Mouse (Mus musculus) liver, embryonic 16.5 days (tissue): Measurements from ENCODE around the gene Syt6. TPM values are rescaled to one million over a fixed set of nuclear protein-coding genes. Genes with fewer than 3 reads are reported as not detected.

ENCODE experiments used
- ATAC-seq: fragments of 200-750 bp; cut with Nextera tagmentation; 2 replicates; pipeline ENCODE4 v1.8.0; 2017; ENCODE audit warnings: low read depth, mild to moderate bottlenecking, moderate number of reproducible peaks, moderate library complexity
- H3K27ac ChIP-seq: fragments of 300-500 bp; sonication (generic); 2 replicates; pipeline ENCODE4 v1.5.1; 2014; ENCODE audit warnings: mild to moderate bottlenecking, low read length
- H3K27me3 ChIP-seq: fragments of 300-500 bp; sonication (generic); 2 replicates; pipeline ENCODE4 v1.6.1; 2014; ENCODE audit warnings: low read depth, low read length, mixed read lengths; ENCODE audit not compliant: control insufficient read depth, insufficient read depth
- H3K36me3 ChIP-seq: fragments of 300-500 bp; sonication (generic); 2 replicates; pipeline ENCODE4 v1.6.1; 2014; ENCODE audit warnings: mild to moderate bottlenecking; ENCODE audit not compliant: control insufficient read depth, insufficient read depth
- H3K4me1 ChIP-seq: fragments of 300-500 bp; sonication (generic); 2 replicates; pipeline ENCODE4 v1.6.1; 2014; ENCODE audit warnings: low read depth, low read length, mixed read lengths; ENCODE audit not compliant: control insufficient read depth
- H3K4me2 ChIP-seq: fragments of 300-500 bp; sonication (generic); 2 replicates; pipeline ENCODE4 v1.6.1; 2014; ENCODE audit warnings: low read depth, low read length, mixed read lengths
- H3K4me3 ChIP-seq: fragments of 300-500 bp; sonication (generic); 2 replicates; pipeline ENCODE4 v1.5.1; 2014; ENCODE audit warnings: low read depth, mild to moderate bottlenecking, low read length
- H3K9ac ChIP-seq: fragments of 300-500 bp; sonication (generic); 2 replicates; pipeline ENCODE4 v1.6.1; 2014; ENCODE audit warnings: low read depth, low read length
- H3K9me3 ChIP-seq: fragments of 300-500 bp; sonication (generic); replicated peaks from 2 replicates; pipeline ENCODE4 v1.6.1; 2016; ENCODE audit warnings: low read length; ENCODE audit not compliant: control insufficient read depth
- WGBS: fragments of 180-500 bp; shearing (Covaris S2); extraction: QIAGEN DNeasy Blood & Tissue Kit; methylation state at CpG from one replicate; pipeline ENCODE4 v1.1.7; 2014; ENCODE audit not compliant: insufficient replicate concordance; 5-methylcytosine and 5-hydroxymethylcytosine counted together
- polyA plus RNA-seq: library from polyadenylated mRNA; unstranded; fragments of >200 nt; fragmentation: Nextera tagmentation; extraction: Ambion mirVana; gene quantifications from 2 replicates; pipeline ENCODE4 v1.2.1, GENCODE M21; 2015

The Syt6 gene
- polyA plus RNA-seq, 1 experiment from 2014 or later, result not detected

GRCm38 (mm10) chr3:103649716-103650115, 74.7 kb downstream of the Syt6 start:
- H3K4me1 ChIP-seq, result no peaks in the 10 kb centered on the region
- no peaks in the 10 kb centered on the region for H3K27me3 ChIP-seq
- ATAC-seq, result no peak
- H3K9me3 ChIP-seq, result no peaks in the 10 kb centered on the region
- H3K9ac ChIP-seq, result no peak overlapping the region
- H3K4me2 ChIP-seq, result no peak overlapping the region
- no peak overlapping the region for H3K27ac ChIP-seq
- no peak overlapping the region for H3K4me3 ChIP-seq
- 65% methylated on average over 6 of the region's 6 CpGs for WGBS
- H3K36me3 ChIP-seq, result no peaks in the 10 kb centered on the region

GRCm38 (mm10) chr3:103650406-103650805, 75.4 kb downstream of the Syt6 start:
- no peak for ATAC-seq
- no peak overlapping the region for H3K4me2 ChIP-seq
- 65% methylated on average over 1 of the region's 1 CpGs for WGBS
- no peaks in the 10 kb centered on the region for H3K4me1 ChIP-seq
- H3K4me3 ChIP-seq, result no peak overlapping the region
- no peak overlapping the region for H3K27ac ChIP-seq
- H3K36me3 ChIP-seq, result no peaks in the 10 kb centered on the region
- H3K9me3 ChIP-seq, result no peaks in the 10 kb centered on the region
- H3K9ac ChIP-seq, result no peak overlapping the region
- no peaks in the 10 kb centered on the region for H3K27me3 ChIP-seq

- Histone ChIP-seq H3K27ac (no peak overlapping the region), H3K9me3 (no peaks in the 10 kb centered on the region), H3K4me3 (no peak overlapping the region), H3K27me3 (no peaks in the 10 kb centered on the region), H3K4me1 (no peaks in the 10 kb centered on the region), H3K36me3 (no peaks in the 10 kb centered on the region), H3K9ac (no peak overlapping the region), H3K4me2 (no peak overlapping the region)
- ATAC-seq, result no peak
- 53% methylated on average over 2 of the region's 2 CpGs for WGBS
Measured at GRCm38 (mm10) chr3:103660012-103660411, 85.0 kb downstream of the Syt6 start.

- Histone ChIP-seq H3K27ac (no peak overlapping the region), H3K27me3 (no peaks in the 10 kb centered on the region), H3K4me2 (no peak overlapping the region), H3K4me3 (no peak overlapping the region), H3K36me3 (no peaks in the 10 kb centered on the region), H3K9ac (no peak overlapping the region), H3K9me3 (no peaks in the 10 kb centered on the region), H3K4me1 (no peaks in the 10 kb centered on the region)
- WGBS, result 67% methylated on average over 8 of the region's 8 CpGs
- no peak for ATAC-seq
Measured at GRCm38 (mm10) chr3:103661714-103662113, 86.7 kb downstream of the Syt6 start.

- H3K27ac ChIP-seq, result no peak overlapping the region
Measured at GRCm38 (mm10) chr3:103663385-103663784, 88.4 kb downstream of the Syt6 start.

GRCm38 (mm10) chr3:103672113-103672512, 97.1 kb downstream of the Syt6 start:
- H3K9me3 ChIP-seq, result no peaks in the 10 kb centered on the region
- H3K27me3 ChIP-seq, result no peaks in the 10 kb centered on the region
- no peak overlapping the region for H3K4me2 ChIP-seq
- no peak overlapping the region for H3K4me3 ChIP-seq
- no peak overlapping the region for H3K27ac ChIP-seq
- no peak overlapping the region for H3K9ac ChIP-seq
- no peak for ATAC-seq
- 60% methylated on average over 4 of the region's 4 CpGs for WGBS
- H3K4me1 ChIP-seq, result no peaks in the 10 kb centered on the region
- no peaks in the 10 kb centered on the region for H3K36me3 ChIP-seq

More at GRCm38 (mm10) chr3:103663385-103663784, 88.4 kb downstream of the Syt6 start:
- H3K9me3 ChIP-seq, result no peaks in the 10 kb centered on the region
- H3K4me3 ChIP-seq, result no peak overlapping the region
- WGBS, result 73% methylated on average over 3 of the region's 3 CpGs
- H3K36me3 ChIP-seq, result no peaks in the 10 kb centered on the region
- ATAC-seq, result no peak
- H3K4me1 ChIP-seq, result no peaks in the 10 kb centered on the region
- H3K27me3 ChIP-seq, result no peaks in the 10 kb centered on the region
- H3K9ac ChIP-seq, result no peak overlapping the region
- no peak overlapping the region for H3K4me2 ChIP-seq

GRCm38 (mm10) chr3:103672716-103673115, 97.7 kb downstream of the Syt6 start:
- Histone ChIP-seq H3K9me3 (no peaks in the 10 kb centered on the region), H3K27me3 (no peaks in the 10 kb centered on the region), H3K27ac (no peak overlapping the region), H3K4me2 (no peak overlapping the region), H3K36me3 (no peaks in the 10 kb centered on the region), H3K4me3 (no peak overlapping the region), H3K9ac (no peak overlapping the region), H3K4me1 (no peaks in the 10 kb centered on the region)
- no peak for ATAC-seq
- WGBS, result 41% methylated on average over 7 of the region's 7 CpGs

- Histone ChIP-seq H3K27me3 (peaks cover 3% of the 10 kb centered on the region; the same call in 1 of the 2 replicates), H3K27ac (no peak overlapping the region), H3K4me2 (no peak overlapping the region), H3K36me3 (no peaks in the 10 kb centered on the region), H3K4me3 (no peak overlapping the region), H3K4me1 (no peaks in the 10 kb centered on the region), H3K9ac (no peak overlapping the region), H3K9me3 (no peaks in the 10 kb centered on the region)
- 46% methylated on average over 6 of the region's 6 CpGs for WGBS
- no peak for ATAC-seq
Measured at GRCm38 (mm10) chr3:103678811-103679210, 103.8 kb downstream of the Syt6 start.

GRCm38 (mm10) chr3:103682473-103682872, 107.4 kb downstream of the Syt6 start:
- no peaks in the 10 kb centered on the region for H3K9me3 ChIP-seq
- H3K4me2 ChIP-seq, result no peak overlapping the region
- no peaks in the 10 kb centered on the region for H3K36me3 ChIP-seq
- H3K27me3 ChIP-seq, result peaks cover 3% of the 10 kb centered on the region; the same call in 1 of the 2 replicates
- 40% methylated on average over 4 of the region's 4 CpGs for WGBS
- no peak for ATAC-seq
- H3K9ac ChIP-seq, result no peak overlapping the region
- no peaks in the 10 kb centered on the region for H3K4me1 ChIP-seq
- H3K4me3 ChIP-seq, result no peak overlapping the region
- no peak overlapping the region for H3K27ac ChIP-seq
